Mouse (Mus musculus) testis, postnatal 14 days (tissue): ENCODE measurements around the gene Itpripl2.

ENCODE experiments used
- DNase-seq: peaks from one replicate; pipeline ENCODE4 v3.0.0; 2021; ENCODE audit warnings: low spot score

The Itpripl2 gene

GRCm38 (mm10) chr7:118491431-118492147 lies at the start of gene Itpripl2:
Gene Itpripl2, minus strand, starts transcription at chr7:118491975.
- DNase-seq = peak; percentile 63

GRCm38 (mm10) chr7:118535076-118535475 lies 43.3 kb upstream of the Itpripl2 start:
- no peak for DNase-seq

- no peak for DNase-seq
Observed at GRCm38 (mm10) chr7:118534326-118534725, 42.6 kb upstream of the Itpripl2 start.

DNA sequence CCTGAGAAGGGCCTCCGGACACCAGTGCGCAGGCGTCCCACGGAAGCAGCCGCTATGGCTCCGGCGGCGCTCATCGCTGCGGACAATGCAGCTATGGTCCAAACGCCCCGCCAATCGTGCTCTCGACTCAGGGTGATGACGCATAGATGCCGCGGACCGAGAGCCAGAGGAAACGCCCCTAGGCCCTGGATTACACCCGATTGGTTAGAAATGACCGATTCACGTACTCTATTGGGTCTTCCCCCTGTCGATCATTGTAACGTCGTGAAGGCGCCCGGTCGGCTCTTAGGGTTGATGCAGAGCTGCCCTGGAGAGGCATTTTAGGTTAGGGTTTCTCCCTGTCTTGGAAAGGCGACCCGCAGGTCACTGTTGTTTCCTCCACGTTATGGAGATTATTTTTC lies 41.4 kb upstream of the Itpripl2 start, which contains the start of gene Coq7:
Gene Coq7, minus strand, starts transcription at position 179 of the 401 bp plus-strand sequence.
- peak; percentile 95 for DNase-seq

DNA sequence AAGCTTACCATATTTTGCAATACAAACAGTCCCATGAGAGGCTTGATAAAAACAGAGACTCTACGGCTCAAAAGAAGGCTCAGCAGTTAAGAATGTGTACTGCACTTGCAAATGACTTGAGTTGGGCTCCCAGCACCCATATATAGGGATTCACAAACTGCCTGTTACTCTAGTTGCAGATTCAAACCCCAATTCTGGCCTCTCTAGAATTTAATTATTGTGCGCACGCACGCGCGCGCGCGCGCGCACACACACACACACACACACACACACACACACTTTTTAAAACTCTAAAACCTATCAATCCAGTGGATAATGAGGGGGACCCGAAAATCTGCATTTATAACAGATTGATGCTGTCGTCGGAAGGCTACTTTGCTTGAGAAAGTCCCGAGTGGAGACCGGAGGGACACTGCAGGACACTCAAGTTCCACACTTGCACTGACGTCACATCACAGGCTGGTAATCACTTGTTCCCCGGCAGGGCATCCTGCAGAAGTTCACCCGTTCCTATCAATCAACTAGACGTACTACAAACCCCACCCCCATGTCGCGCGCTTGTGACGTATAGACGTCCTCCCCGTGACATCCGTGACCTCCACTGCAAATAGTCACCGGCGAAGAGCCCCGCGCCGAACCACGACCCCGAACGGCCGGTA lies 40.9 kb upstream of the Itpripl2 start:
- DNase-seq = peak; percentile 96

GRCm38 (mm10) chr7:118526967-118527366 lies 35.2 kb upstream of the Itpripl2 start:
- DNase-seq = no peak

- DNase-seq = no peak
Observed at GRCm38 (mm10) chr7:118522077-118522476, 30.3 kb upstream of the Itpripl2 start.

GRCm38 (mm10) chr7:118519661-118520060 lies 27.9 kb upstream of the Itpripl2 start:
- DNase-seq = no peak

- DNase-seq = no peak
Observed at GRCm38 (mm10) chr7:118518687-118519086, 26.9 kb upstream of the Itpripl2 start.

DNA sequence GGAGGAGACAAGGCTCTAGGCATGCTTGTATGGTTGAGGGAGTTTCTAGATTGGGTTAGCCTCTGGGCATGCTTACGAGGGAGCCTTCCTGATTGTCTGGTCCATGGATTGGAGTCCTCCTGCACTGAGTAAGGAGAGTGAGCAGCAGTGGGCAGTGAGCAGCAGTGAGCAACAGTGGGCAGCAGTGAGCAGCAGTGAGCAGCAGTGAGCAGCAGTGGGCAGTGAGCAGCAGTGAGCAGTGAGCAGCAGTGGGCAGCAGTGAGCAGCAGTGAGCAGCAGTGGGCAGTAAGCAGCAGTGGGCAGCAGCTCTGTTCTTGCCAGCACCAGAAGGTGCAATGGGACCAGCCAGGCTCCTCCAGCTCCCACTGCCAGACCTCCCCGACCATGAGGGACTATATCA lies 26.0 kb upstream of the Itpripl2 start:
- no peak for DNase-seq

DNA sequence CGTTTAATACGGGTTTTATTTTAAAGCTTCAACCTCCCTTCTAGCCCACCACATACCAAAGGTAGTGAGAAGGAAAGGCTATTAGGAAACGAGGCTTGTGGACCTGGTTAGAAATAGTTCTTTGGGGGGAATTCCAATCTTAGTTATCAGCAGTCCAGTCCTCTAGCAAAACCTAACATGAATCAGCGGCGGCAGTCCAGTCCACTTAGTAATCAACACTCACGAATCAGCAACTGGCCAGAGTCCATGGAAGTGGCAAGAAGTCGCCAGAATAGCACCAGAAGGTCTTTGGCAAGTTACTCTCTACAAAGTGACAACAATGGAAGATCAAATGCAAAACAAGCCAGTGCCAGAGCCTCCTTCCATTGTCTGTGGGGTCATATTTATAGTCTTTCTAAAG lies 16.8 kb upstream of the Itpripl2 start:
- no peak for DNase-seq

- no peak for DNase-seq
Observed at GRCm38 (mm10) chr7:118503844-118504243, 12.1 kb upstream of the Itpripl2 start.

DNA sequence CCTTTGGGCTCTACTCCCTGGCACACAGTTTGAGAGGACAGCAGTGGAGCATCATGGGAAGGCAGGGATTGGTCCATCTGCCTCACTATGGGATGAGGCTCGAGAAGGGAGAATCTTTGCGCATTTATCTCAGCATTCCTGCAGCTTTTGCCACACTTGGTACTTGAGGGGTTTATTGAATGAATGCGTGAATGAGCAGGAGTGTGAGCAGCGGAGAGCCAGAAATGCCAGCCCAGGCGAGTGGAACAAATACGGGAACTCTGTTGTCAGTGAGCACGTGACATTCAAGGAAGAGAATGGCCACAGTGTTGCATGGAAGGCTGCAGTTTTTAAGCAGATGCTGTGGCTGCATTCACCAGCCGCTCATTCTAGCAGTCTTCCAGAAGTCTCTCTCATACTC lies 10.6 kb upstream of the Itpripl2 start:
- no peak for DNase-seq

- no peak for DNase-seq
Observed at GRCm38 (mm10) chr7:118499784-118500435, 8.1 kb upstream of the Itpripl2 start.

DNA sequence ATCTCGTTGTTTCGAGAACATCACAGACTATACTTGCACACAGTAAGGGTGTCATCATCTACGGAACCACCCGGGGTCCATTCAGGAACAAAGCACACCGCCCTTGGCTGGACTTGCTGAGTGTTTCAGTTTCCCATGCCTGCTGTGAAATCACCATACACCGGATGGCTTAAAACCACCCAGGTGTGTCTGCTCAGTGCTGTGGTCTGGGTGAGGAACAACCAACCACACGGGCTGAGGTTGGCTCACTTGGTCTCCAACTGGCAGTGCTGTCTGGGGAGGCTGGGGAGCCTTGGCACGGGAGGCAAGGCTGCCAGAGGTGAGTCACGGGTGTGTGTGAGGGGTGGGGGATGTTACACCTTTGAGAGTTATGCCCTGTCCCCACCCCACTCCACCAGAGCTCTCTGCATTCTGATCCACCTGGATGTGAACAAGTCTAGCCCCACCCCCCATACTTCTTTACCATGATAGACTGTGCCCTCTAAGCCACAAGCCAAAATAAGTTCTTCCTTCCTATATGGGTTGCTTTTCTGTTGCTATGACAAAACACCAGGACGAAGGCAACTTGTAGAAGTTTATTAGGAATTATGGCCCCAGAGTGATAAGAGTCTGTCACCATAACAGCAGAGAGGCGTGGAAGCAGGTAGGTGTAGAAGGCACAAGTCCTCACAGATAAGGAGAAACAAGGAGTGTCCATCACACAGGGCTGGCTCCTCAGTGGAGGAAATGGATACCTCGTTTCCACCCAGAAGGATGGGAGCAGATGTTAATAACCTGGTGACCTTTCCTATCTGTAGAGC lies 7.4 kb upstream of the Itpripl2 start:
- DNase-seq = no peak

DNA sequence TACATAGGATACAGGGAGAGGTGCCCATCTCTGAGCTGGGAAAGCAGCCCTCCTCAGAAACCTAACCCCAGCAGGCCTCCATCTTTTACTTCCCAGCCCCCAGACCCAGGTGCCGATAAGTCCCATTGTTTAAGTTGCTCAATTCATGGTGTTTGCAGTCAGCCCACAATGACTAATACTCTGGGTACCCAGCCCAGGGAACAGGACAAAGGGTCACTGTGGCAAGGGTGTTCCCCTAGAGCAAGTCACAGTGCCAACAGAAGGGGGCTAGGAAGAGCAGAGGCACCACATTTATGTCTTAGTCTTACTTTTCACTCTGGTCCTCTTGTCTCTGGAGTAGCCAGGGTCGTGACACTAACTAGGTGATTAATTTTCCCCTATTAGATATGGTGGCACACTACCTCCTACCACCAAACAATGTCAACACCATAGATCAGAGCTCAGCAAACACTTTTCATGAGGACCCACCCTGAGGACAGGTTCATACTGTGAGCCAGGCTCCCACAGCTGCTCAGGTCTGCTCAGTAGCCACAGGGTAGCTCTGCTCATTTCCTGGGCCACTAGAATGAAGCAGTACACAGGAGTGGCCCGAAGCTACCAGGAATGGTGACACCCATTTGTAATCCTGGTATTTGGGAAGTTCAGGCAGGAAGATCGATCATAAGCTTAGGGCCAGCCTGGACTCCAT lies 3.3 kb upstream of the Itpripl2 start:
- no peak for DNase-seq

GRCm38 (mm10) chr7:118493892-118494291 lies 2.1 kb upstream of the Itpripl2 start:
- no peak for DNase-seq

- DNase-seq = peak; percentile 7
Observed at GRCm38 (mm10) chr7:118490666-118491430, 927 bp downstream of the Itpripl2 start.

GRCm38 (mm10) chr7:118489706-118490665 lies 1.8 kb downstream of the Itpripl2 start:
- DNase-seq = no peak
